Mouse (Mus musculus): ENCODE measurements at regions not wholly inside any gene's neighbourhood (a gene's known extent, or its start where the extent isn't known, plus 50 kb on each side); places are given as distances from the start of the nearest gene placed in this dataset.

- TF ChIP-seq CTCF (IDR thresholded peaks at IDR 0.05; ENCODE audit: insufficient read depth, low read depth, low read length) (no peak), POLR2A (IDR thresholded peaks at IDR 0.05; ENCODE audit: insufficient read depth, low read depth, low read length) (no peak)
These were observed 115.4 kb upstream of the Tbl1xr1 start for GRCm38 (mm10) chr3:21961091-21961490.
